Mouse (Mus musculus) midbrain, embryonic 11.5 days (tissue): ENCODE results near the gene Ear14. TPM values are rescaled to one million over a fixed set of nuclear protein-coding genes. Genes with fewer than 3 reads are reported as not detected.
"Not testable (repeated sequence)": the region's sequence is repeated elsewhere in the genome, so short reads cannot be mapped to it uniquely, and the experiment has no call there.

Source experiments
- ATAC-seq: fragments of 200-750 bp; cut with Nextera tagmentation; 2 replicates; pipeline ENCODE4 v1.8.0; 2017; ENCODE audit warnings: moderate TSS enrichment, moderate library complexity; ENCODE audit not compliant: low FRiP score
- DNase-seq: peaks from one replicate; pipeline ENCODE4 v3.0.0; 2015; ENCODE audit warnings: low spot score; ENCODE audit errors: missing footprints
- H3K27ac ChIP-seq: fragments of 300-500 bp; sonication (generic); 2 replicates; pipeline ENCODE4 v1.5.1; 2014; ENCODE audit warnings: low read depth, low read length
- H3K27me3 ChIP-seq: fragments of 300-500 bp; sonication (generic); 2 replicates; pipeline ENCODE4 v1.6.1; 2014; ENCODE audit warnings: mild to moderate bottlenecking, low read length, moderate library complexity, mixed read lengths; ENCODE audit not compliant: control insufficient read depth, insufficient read depth
- H3K36me3 ChIP-seq: fragments of 300-500 bp; sonication (generic); 2 replicates; pipeline ENCODE4 v1.6.1; 2014; ENCODE audit warnings: mild to moderate bottlenecking, low read length, moderate library complexity, mixed read lengths; ENCODE audit not compliant: control insufficient read depth, insufficient read depth
- H3K4me1 ChIP-seq: fragments of 300-500 bp; sonication (generic); 2 replicates; pipeline ENCODE4 v1.6.1; 2014; ENCODE audit warnings: low read length; ENCODE audit not compliant: control insufficient read depth, insufficient read depth
- H3K4me2 ChIP-seq: fragments of 300-500 bp; sonication (generic); 2 replicates; pipeline ENCODE4 v1.6.1; 2014; ENCODE audit warnings: mild to moderate bottlenecking, moderate library complexity
- H3K4me3 ChIP-seq: fragments of 300-500 bp; sonication (generic); 2 replicates; pipeline ENCODE4 v1.5.1; 2014; ENCODE audit warnings: low read depth, low read length
- H3K9ac ChIP-seq: fragments of 300-500 bp; sonication (generic); 2 replicates; pipeline ENCODE4 v1.6.1; 2014; ENCODE audit warnings: low read length
- H3K9me3 ChIP-seq: fragments of 300-500 bp; sonication (generic); 2 replicates; pipeline ENCODE4 v1.6.1; 2016; ENCODE audit warnings: low read length; ENCODE audit not compliant: control insufficient read depth
- WGBS: fragments of 180-500 bp; shearing (Covaris S2); extraction: QIAGEN DNeasy Blood & Tissue Kit; methylation state at CpG from one replicate; pipeline ENCODE4 v1.1.7; 2014; 5-methylcytosine and 5-hydroxymethylcytosine counted together
- polyA plus RNA-seq: library from polyadenylated mRNA; unstranded; fragments of >200 nt; fragmentation: Nextera tagmentation; extraction: Ambion mirVana; gene quantifications from 2 replicates; pipeline ENCODE4 v1.2.1, GENCODE M21; 2014

Gene Ear14
- polyA plus RNA-seq, 1 experiment from 2014 or later = not detected

DNA sequence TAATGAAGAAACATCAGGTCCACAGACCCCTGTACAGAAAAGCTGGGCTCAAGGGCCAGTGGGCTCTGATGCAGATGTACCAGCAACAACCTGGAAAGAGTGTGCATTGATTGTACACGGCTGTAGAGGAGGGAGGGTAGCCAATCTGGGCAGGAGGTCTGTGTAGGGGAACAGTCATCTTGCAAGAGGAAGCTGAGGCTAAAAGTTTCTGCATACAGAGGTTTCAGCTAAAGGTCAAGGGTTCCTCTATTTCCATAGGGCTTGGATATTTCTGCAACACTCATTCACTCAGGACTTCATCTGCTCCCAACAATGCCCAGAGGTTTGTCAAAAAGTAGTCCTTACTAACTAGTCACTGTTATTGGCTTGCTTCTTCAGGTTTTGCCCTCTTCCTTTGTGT lies 34.3 kb downstream of the Ear14 start:
- H3K9ac ChIP-seq, H3K36me3 ChIP-seq, H3K4me2 ChIP-seq, H3K27ac ChIP-seq, ATAC-seq, H3K9me3 ChIP-seq, H3K27me3 ChIP-seq, H3K4me3 ChIP-seq, H3K4me1 ChIP-seq, DNase-seq: not testable (repeated sequence)
- 86% methylated on average over 1 of the region's 1 CpGs for WGBS

DNA sequence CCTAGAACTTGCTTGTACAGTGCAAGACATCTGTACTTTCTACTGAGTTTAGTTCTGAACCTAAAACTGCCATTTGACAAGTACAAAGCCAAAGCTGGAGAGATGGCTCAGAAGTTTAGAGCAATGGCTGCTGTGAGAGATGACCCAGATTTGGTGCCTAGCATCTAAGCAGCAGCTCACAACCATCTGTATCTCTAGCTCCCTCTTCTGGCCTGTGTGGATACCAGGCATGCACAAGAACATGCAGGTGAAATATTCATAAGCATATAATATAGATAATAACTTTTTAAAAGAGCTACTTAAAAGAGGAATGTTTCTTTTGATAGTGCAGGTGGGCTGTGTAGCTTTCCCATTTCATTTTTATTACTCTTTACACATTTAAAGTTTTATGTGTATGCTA lies 37.7 kb downstream of the Ear14 start:
- H3K27me3 ChIP-seq = no peaks in the 10 kb centered on the region
- H3K36me3 ChIP-seq = no peaks in the 10 kb centered on the region
- H3K4me1 ChIP-seq = no peaks in the 10 kb centered on the region
- H3K27ac ChIP-seq = no peak overlapping the region
- no peak overlapping the region for H3K4me3 ChIP-seq
- H3K9ac ChIP-seq = no peak overlapping the region
- H3K9me3 ChIP-seq = no peaks in the 10 kb centered on the region
- ATAC-seq (no peak), DNase-seq (no peak)
- H3K4me2 ChIP-seq = no peak overlapping the region

DNA sequence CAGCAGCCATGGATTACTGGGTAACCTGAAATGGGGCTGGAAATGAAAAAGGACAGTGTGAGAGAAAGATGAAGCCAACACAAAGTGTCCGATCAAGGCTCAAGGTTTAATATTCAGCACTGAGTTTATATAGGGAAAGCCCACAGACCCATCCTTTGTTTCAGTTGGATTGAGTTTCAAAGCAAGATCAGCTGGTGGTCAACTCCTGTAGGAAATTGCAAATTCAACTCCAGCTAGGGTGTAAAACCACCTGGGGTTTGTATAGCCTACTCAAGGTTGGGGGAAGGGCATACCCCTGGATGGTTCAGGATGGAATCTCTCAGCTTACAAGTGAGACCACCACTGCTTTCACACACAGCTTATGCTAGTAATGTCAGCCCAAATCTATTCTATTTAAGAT lies 44.5 kb downstream of the Ear14 start:
- Histone ChIP-seq H3K9me3 (no peaks in the 10 kb centered on the region), H3K27ac (no peak overlapping the region), H3K9ac (no peak overlapping the region), H3K4me3 (no peak overlapping the region), H3K4me2 (no peak overlapping the region), H3K36me3 (no peaks in the 10 kb centered on the region), H3K27me3 (no peaks in the 10 kb centered on the region), H3K4me1 (no peaks in the 10 kb centered on the region)
- ATAC-seq (no peak), DNase-seq (no peak)
- 71% methylated on average over 1 of the region's 1 CpGs for WGBS

DNA sequence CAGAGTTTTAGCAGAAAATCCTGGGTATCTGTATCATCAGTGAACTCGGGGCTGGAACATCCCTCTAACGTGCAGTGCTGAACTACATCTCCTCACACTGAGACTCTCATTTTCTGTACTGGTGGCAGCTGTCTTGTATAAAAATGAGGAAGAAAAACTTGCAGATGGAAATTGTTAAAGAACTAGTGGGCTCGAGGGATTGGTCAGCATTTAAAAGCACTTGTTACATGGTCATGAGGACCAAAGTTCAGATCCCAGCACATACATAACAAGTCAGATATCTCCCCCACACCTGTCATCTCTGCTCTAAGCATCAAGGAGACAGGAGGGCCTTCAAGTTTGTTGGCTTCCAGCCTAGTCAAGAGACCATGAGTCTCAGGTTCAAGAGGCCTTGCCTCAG lies 47.2 kb downstream of the Ear14 start:
- Histone ChIP-seq H3K9ac (no peak overlapping the region), H3K36me3 (no peaks in the 10 kb centered on the region), H3K27ac (no peak overlapping the region), H3K9me3 (no peaks in the 10 kb centered on the region), H3K4me3 (no peak overlapping the region), H3K4me2 (no peak overlapping the region), H3K4me1 (no peaks in the 10 kb centered on the region), H3K27me3 (no peaks in the 10 kb centered on the region)
- no peak for DNase-seq
- 72% methylated on average over 3 of the region's 3 CpGs for WGBS
- ATAC-seq = no peak

DNA sequence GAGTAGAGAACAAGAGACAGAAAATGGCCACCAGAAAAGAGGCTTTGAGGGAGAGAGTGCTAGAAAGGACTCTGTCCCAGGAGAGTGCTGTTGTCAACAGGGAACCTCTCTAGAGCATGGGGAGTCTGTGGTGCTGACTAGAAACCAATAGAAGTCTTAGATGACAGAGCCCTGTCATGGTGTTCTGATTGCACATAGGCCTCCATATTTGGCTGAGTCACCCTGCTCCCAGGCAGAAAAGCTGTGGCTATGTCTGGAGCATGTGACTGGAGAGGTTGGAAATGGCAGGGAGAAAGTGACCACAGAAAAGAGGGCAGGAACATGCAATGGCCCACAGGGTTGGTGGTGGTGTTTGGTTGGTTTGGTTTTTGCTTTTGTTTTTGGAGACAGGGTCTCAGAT lies 49.0 kb downstream of the Ear14 start:
- H3K27ac ChIP-seq = not testable (repeated sequence)

DNA sequence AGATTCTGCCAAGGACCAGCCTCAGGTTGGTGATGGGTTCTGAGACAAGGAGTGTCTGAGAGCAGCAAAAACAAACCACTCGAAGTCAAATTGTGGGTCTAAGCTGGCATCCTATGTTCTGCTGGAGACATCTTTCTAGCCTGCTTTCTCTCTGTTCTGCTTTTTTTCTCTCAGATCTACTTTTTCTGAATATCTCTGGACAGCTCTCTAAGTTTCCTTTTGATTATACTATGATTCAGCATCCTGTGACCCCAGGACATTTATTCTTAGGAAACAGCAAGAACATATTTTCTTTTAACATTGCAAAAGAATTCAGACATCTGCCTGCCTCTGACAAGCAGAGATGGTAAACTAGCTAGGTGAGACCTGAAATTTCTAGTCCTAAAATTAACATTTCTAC lies 50.4 kb downstream of the Ear14 start:
- no peak overlapping the region for H3K4me3 ChIP-seq
- H3K4me1 ChIP-seq = no peaks in the 10 kb centered on the region
- H3K4me2 ChIP-seq = no peak overlapping the region
- no peaks in the 10 kb centered on the region for H3K27me3 ChIP-seq
- ATAC-seq (no peak), DNase-seq (no peak)
- H3K9ac ChIP-seq = no peak overlapping the region
- no peaks in the 10 kb centered on the region for H3K9me3 ChIP-seq
- H3K27ac ChIP-seq = no peak overlapping the region
- no peaks in the 10 kb centered on the region for H3K36me3 ChIP-seq
- 88% methylated on average over 1 of the region's 1 CpGs for WGBS

More for the DNA sequence above, 49.0 kb downstream of the Ear14 start:
- H3K27me3 ChIP-seq, H3K36me3 ChIP-seq, H3K9ac ChIP-seq, H3K4me3 ChIP-seq, DNase-seq, H3K4me1 ChIP-seq, H3K9me3 ChIP-seq, H3K4me2 ChIP-seq, ATAC-seq: not testable (repeated sequence)

Other genes with a start within 250 kb of the Ear14 start
- gene Pnp2, start 247.4 kb upstream of the Ear14 start, polyA plus RNA-seq = 0.55 and 0.57 TPM in 2 replicates
- not detected in 2 replicates for gene Rnase10, start 195.6 kb upstream of the Ear14 start, polyA plus RNA-seq
- gene Rnase9, start 161.5 kb upstream of the Ear14 start, polyA plus RNA-seq = not detected in 2 replicates
- gene Rnase11, start 153.2 kb upstream of the Ear14 start, polyA plus RNA-seq = not detected in 2 replicates
- not detected in 2 replicates for gene Rnase12, start 145.7 kb upstream of the Ear14 start, polyA plus RNA-seq
- gene Olfr750, start 129.0 kb upstream of the Ear14 start, polyA plus RNA-seq = not detected in 2 replicates
- gene Rnase4, start 112.3 kb upstream of the Ear14 start, polyA plus RNA-seq = 12.3 and 14.9 TPM in 2 replicates
- gene Ang, start 112.2 kb upstream of the Ear14 start, polyA plus RNA-seq = 1.5 and 2.4 TPM in 2 replicates
- not detected in 2 replicates for gene Eddm3b, start 89.0 kb upstream of the Ear14 start, polyA plus RNA-seq
- 0.12 TPM in 1 of 2 replicates, not detected in the other for gene Rnase6, start 79.5 kb upstream of the Ear14 start, polyA plus RNA-seq
- not detected in 2 replicates for gene Rnase1, start 56.6 kb upstream of the Ear14 start, polyA plus RNA-seq
- not detected in 2 replicates for gene Rnase2b, start 41.1 kb upstream of the Ear14 start, polyA plus RNA-seq
- not detected in 2 replicates for gene Ang2, start 4.2 kb upstream of the Ear14 start, polyA plus RNA-seq
- gene Rnase2a, start 52.7 kb downstream of the Ear14 start, polyA plus RNA-seq = not detected in 2 replicates
- not detected in 2 replicates for gene Gm7247, start 158.4 kb downstream of the Ear14 start, polyA plus RNA-seq
- gene Vmn2r88, start 207.4 kb downstream of the Ear14 start, polyA plus RNA-seq = not detected in 2 replicates
- gene Vmn2r89, start 248.5 kb downstream of the Ear14 start, polyA plus RNA-seq = not detected in 2 replicates